Mouse (Mus musculus): ENCODE results near the gene Polr3a.

Gene Polr3a

DNA sequence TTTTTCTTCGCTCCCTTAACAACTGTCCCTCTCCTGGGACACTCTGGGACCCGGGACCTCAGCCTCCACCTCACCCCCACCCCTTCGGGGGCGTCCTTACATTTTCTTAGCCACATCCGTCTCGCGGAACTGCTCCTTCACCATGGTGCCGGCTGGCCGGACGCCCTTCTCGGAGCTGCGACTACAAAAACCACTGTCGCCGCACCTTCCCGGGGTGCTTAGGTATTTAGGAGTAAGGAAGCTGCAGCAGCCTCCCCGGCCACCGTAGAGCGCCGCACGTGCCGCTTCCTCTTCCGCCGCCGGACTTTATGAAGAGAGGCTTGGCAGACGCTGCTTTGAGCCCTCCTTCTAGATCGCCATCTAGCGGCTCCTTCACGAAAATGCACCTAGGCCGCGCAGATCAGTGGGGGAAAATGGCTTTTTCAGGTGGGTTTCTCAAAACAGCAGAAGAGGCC is at the start of gene Polr3a, which contains the start of gene Rps24:
Gene Polr3a (minus strand): TSS at position 286 of the 455 bp plus-strand sequence.
Gene Rps24 (plus strand): TSS at position 353 of the 455 bp plus-strand sequence.
- peak; percentile 90 for DNase-seq

DNA sequence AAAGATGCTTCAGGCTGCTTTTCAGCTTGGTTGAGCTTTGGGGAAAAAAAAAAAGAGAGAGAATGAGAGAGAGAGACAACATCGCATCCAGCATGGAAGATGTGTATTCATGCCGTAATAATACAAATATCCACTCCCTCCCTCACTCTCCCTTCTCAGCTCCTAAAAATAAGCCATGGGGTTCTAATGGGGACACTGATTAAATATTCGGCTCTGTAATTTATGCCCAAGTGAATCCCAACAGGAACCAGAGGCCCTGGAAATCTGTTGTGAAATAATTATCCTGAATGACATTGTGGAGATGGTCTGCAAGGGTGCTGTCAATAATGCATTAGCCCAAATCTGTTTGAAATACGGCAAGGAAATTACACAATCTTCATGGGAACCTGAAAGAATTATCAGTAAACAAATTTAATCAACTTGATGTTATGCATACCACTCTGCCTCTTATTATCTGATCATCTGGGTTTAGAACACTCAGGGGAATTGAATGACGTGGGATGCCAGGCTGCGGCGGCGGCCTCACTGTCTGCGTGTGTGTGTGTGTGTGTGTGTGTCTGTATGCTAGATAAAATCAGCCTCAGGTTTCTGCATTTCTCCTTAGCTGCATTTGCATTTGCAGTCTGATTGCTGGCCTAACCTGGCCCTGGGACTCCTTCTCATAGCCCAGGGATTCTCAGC is 48.1 kb upstream of the Polr3a start:
- DNase-seq, result no peak

DNA sequence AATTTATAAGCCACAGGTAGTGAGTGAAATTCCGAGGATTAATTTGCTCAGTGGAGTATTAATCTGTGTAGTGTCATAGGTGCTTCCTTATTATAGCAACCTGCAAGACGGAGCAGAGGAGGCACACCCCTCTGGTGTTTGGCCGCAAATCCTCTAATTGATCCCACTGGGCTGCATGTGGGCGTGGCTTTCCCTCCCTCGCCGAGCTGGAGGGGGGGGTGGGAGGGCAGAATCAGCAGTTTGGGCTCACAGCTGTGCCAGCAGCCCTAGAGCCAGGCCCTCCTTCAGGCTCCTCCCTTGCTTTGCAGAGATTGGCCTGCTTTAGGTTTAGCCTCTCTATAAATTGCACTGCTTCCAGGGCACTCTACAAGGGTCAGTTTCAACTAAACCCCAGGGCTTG is 43.4 kb upstream of the Polr3a start:
- DNase-seq, result no peak

DNA sequence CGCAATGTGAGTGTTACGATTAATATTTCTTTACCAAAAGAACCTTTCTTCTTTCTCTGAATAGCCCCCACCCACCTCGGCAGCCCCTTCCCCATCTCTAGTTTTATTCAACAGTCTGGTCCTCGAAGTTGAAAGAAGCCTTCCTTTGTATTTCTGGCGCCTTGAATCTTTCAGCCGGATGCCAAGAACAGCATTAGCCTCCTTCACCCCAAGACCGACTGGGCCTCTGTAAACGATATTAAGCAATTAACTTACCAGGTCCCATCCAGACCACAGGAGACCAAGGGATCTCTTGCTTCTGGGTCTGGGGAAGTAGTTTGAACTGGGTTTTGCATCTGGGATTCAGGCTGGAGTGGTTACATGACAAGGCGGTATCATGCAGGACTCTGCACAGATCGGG is 39.6 kb upstream of the Polr3a start:
- DNase-seq, result no peak

DNA sequence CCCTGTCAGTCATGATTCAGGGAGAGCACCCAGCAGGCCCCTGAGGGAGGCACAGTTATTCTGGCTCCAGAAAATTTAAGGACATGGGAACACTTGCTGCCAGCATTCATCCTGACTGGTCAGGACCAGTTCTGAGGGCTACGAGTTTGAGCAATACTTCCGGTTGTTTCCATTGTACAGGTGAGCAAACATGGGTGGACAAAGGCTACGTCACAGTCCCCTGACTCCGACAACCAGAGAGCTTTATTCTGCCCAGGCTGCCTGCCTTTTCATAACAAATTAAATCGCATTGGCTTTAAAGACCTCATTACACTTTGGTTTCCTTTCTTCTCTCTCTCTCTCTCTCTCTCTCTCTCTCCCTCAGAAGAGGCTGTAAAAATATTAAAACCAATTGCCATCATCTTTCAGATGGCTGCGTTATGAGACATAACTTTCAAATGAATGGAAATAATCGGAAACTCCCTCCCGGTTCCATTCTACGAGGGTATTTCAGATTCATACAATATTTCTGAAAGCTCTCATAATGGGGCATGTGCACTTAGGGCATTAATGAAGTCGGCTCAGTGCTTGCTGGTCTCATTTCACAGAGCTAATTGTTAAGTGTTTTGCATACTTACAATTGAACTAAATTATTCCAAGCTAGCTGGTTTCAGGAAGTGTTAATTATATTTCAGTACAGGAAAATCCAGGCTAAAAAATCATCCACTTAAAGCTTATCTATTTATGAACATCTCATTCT is 39.0 kb upstream of the Polr3a start:
- no peak for DNase-seq

DNA sequence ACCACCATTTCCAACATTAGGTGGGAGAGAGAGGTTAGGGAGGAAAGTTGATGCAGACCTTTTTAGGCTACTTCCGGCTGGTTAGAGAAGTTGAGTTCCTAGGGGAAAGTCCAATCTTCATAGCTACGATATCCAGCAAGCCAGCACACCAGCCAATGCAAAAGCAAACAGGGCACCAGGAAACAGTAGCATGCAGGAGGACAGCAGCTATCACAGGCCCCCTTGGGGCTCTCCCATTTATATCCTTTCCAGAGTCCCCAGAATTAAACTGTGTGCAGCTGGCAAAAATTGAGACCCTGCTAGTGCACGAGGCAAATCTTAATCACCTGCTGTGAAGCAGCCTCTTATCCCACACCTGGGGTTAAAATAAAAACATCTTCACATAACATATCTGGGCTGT is 38.3 kb upstream of the Polr3a start:
- no peak for DNase-seq

DNA sequence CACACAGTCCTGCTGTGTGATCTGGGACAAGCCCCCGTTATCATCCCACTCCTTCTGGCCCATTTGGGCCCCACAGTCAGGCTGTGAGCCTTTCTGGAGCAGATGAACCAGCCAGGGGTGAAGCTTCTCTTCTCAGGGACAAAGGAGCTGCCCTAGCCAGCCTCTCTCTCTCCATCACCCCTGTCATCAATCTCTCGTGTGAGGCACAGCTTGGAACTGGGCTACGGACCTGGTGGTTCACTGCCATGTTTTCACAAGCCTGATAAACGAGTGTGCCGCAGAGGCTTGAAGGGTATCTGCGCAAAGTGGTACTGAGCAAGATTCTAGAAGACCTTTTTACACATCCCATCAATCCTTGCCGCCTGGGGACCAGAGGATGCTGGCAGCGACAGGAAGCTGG is 34.7 kb upstream of the Polr3a start:
- no peak for DNase-seq

DNA sequence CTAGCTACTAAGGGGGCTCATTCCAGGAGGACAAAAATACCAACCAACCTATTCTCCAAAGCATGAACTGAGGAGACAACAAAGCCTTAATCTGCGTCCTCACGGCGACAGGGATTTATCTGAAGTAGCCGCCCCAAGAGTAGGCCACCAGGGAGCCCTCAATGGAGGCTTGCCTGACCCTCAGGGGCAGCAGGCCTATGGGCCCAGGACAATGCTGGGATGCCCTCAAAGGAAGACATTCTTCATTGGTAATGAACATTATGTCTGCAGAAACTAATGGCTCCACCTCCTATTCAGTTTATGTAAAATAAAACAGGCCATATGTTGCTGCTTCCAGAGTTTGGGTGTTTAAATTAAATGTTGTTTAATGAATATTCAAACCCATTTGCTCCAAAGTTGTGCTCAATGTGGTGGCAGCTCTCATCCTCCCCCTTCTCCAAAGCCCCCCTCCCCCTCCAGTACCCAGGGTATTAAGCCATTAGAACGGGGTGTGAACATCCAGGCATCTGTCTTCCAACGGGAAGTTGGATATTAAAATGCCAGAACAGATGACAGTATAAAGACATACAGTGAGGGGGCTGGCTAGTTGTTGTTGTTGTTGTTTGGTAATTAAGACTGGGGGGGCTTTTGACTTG is 25.8 kb upstream of the Polr3a start:
- no peak for DNase-seq

DNA sequence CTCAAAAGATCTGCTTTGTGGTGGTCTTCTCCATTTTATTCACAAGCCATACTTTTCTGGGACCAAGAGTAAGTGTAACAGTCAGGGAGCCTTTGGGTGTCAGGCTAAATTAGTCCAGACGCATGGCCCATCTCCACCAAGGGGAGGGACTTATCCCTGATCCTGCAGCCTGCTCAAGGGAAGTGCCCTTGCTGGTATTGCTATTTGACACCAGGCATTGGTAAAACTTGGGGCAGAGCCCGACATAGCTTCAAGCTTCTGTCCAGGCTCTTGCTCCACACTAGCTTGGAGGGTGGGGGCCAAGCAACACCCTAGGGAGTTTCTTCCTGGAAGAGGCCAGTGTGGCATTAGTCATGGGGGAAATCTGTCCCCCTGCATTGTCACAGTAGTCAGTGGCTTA is 23.8 kb upstream of the Polr3a start:
- no peak for DNase-seq

DNA sequence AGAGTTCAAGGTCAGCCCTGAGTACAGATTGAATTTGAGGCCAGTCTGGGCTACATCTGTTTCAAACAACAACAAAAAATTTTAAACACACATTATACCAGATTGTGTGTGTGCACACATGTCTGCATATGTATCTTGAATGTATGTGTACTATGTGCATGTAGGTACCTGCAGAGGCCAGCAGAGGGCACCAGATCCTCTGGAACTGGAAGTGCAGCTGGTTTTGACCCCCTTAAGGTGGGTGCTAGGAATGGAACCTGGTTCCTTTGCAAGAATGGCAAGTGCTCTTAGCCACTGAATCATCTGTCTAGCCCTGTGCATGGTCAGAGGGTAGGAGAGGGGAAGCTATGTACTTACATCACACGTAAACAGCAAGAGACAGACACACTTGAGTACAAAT is 23.4 kb upstream of the Polr3a start:
- DNase-seq, result no peak

DNA sequence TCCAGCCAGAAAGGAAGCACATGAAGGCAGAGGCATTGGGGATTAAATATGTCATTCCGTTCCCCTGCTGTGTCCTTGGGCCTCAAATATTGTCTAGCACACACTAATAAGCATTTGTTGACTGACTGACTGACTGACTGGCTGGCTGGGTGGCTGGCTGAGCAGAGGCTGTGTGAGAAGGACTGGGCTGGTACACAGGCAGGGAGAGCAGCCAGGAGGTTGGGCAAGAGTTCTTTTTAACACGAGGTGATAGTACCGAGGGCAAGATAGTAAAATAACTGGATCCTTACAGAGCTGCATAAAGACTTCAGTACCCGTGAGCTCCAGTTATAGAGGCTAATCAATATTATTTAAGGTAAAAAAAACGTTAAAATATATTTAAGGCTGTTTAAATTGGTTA is 22.7 kb upstream of the Polr3a start:
- DNase-seq, result no peak

DNA sequence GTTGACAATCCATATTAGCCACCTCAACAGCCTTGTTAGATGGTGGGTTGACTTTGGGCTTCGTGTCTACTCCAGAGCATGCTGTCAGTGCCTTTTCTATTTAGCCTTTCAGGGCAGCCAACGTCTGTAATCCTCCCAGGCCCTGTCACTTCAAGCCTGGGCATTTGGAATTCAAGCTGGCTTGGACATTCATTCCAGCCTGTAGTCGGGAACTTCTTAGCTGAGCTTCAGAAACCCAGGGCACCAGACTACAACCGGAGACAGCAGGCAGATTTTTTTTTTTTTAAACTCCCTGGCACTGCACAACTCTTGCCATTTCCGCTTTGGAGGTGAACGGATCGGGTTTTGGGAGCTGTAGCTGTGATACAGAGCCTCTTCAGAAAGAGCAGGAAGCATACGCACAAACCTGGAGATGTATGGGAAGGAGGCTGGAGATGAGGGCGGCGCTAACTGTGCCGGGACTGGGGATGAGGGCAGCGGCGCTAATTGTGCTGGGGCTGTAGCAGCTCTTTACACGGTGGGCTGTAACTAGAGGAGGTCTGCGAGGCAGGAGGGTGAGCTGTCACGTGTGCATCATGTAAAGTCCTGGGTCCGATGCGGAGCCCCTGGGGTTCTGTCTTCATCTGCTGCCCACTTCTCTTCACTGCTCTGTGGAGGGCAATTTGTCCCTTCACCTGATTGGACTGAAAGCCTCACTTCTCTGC is 21.4 kb upstream of the Polr3a start:
- DNase-seq, result no peak

DNA sequence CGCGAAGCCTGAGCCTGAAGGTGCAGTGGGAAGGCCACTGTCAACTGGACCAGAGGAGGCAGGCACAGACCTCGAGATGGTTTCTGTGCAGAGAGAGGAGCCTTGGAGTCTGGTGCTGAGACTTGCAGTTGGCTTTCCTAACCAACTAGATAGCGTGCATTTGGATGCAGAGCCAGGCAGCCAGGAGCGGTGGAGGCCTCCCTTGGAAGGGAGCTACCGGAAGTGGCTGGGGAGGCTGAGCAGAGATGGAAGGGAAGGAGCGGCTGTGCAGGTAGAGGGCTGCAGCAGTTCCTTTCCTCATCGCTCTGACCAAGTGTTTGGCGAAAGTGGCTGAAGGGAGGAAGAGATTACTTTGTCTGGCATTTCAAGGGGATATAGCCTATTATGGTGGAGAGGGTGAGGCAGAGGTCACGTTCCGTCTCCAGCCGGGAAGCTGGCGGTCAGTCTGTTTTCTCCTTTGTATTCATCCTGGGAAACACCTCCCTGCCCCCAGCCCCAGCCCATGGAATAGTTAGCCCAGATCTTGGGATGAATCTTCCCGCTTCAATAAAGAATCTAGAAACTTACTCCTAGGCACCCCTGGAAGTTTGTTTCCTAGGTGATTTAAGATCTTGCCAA is 20.7 kb upstream of the Polr3a start:
- no peak for DNase-seq

DNA sequence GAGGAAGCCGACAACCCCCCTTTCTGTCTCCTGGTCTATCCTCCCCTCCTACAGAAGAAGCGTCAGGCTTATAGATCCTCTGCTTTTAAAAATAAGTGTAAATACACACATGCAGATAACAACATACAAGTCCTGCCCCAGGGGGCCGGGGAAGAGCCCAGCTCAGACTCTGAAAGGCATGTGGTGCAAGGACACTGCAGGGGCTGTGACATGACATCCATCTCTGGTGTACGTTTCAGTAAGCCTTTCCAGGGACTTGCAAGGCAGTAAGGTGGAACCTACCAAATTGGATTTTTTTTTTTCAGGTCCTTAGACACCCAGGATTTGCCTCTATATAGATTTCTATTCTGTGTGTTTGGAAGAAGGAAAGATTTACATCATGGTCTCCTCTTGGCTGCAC is 14.4 kb upstream of the Polr3a start:
- no peak for DNase-seq

DNA sequence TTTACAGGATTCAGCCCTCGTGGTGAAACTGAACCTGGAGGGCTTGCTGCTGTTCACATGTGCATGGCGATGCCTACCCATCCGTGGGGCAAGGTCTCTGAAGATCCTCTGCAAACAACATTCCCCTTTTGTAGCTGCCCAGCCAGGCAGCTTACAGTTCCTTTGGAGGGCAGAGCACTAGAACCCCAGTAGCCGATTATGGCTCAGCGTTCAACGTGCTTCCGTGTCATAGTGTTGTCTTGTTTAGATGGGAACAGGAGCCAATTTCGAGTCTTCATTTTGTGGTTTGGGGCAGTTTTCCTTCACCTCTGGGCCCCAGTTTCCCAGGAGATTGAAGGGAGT is 14.0 kb upstream of the Polr3a start:
- DNase-seq, result no peak

DNA sequence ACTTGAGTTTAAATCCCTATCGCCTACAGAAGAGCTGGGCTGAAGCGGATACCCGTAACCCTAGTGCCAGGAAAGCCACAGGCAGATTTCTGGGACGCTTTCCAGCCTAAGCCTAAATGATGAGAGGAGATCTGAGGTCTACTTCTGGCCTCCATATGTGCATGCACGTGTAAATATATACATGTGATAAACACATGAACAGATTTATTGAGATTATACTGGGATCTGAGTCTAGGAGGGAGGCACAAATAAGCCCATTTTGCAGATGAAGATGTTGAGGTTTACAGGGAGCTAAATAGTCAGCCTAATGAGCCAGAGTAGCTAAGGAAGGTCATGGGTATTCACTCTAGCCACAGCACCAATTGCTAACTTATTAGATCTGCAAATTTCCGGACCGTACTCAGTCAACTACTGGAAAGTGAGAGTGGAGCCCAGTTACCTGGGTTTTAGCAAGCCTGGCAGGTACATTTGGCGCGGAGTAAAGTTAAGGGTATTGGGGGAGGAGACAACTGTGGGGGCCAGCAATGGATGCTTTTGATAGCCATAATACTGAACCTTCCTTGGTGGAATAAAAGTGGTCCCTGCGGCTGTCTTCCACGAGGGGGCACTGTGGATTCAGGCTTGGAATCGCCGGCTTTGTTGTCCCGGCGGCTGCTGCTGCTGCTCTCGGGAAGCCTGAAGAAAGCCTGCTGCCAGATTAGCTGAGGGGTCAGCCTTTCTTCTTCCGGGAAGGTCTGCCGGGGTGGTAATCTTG is 13.4 kb upstream of the Polr3a start:
- peak; percentile 85 for DNase-seq

DNA sequence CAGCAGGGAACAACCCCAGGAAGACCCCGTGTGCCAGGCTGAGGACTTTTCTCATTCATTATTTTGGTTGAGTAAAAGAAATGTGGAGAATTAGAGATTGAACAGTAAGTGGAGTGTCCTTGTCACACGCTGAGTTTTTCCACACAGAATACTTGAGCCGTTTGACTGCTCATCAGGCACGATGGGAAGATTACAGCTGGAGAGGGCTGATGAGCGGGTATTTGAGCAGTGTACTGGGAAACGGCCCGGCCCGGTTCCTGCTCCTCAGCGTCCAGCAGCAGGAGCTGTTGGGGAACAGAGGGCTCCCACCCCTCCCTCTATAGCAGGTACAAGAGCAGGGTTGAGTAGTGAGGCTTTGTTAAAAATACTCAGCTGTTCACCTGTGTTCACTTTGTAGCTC is 12.6 kb upstream of the Polr3a start:
- no peak for DNase-seq

DNA sequence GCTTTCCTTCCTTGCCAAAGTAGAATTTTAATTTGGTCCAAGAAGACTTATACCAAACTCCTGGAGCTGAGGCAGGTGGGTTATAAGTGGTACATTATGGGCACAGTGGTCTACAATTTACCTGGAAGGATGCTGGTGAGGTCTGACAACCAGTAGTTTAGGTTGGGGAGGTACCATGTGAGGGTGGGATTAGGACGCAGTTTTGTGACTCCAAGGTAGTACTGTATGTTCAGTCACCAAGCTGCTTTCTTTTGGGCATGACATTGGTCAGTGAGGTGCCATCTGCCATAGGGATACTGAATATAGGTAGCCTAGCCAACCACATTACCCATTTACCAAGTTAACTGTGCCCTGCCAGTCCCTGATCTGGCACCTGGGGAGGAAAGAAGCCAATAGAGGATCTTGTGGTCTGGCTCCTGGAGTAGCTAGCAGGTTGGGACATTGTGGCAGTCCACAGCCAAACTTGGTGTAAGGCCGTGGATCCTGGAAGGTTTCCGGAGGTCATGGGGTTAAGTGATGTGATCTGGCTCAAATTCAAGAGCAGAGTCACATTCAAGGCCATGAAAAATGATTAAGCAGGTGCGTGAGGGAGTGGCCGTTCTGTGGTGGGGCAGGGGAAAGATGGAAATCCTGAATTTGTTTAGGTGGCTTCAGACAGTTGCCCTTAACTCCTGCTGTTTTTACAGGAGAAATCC is 11.8 kb upstream of the Polr3a start:
- no peak for DNase-seq

DNA sequence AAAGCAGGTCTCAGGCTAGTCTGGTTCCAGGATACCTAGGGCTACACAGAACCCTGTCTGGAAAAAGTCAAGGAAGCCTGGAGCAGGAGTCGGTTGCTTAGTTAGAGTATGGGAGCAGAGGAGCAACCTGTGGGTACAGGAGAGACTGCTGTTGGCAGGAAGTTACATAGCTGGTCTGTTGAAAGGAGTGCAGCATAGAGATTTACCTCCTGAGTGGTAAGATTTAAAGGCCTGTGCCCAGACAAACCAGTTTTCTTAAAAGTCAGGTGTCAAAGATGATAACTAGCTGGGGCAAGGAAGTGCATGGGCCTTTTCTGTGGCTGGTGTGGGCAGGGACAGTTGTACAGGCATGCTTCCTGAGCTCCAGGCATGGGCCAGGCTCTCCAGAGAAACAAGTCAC is 10.6 kb upstream of the Polr3a start:
- no peak for DNase-seq

DNA sequence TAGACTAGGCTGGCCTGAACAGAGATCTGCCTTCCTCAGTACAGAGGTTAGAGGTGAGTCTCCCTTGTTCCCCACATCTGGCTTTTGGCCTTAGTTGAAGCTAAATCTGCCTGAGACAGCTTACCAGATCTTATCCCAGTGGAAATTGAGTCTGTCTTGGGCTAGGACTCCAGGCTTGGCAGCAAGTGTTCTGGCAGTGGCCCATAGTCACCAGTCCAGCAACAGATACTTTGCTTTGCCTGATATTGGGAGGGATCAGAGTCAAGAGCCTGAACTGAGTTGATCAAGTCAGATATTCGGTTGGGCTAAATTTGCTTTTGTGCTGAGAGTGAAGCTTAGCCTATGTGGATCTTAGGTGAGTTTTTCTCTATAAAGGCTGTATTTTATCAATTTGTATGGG is 9.6 kb upstream of the Polr3a start:
- DNase-seq, result no peak

DNA sequence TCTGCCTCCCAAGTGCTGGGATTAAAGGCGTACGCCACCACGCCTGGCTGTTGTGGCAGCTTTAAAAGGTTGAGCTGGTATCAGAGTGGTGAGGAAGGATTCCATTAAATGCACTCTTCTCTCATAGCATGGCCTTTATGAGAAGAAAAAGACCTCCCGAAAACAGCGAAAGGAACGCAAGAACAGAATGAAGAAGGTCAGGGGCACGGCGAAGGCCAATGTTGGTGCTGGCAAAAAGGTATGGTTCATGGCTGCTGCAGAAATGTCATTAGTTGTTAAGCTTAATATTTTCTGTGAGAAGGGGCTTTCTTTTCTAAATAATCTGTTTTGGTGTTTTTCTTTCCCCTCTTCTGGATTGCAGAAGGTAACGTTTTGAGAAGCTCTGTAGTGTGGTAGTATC is 6.4 kb upstream of the Polr3a start:
- DNase-seq, result no peak
